Mouse (Mus musculus) ES-E14 (cell line): Measurements from ENCODE around the gene Mcrip1.

ENCODE experiments used
- HCFC1 ChIP-seq: IDR thresholded peaks from 2 replicates; pipeline ENCODE4 v1.6.1; 2012; ENCODE audit warnings: low read length, inconsistent platforms, borderline replicate concordance; ENCODE audit not compliant: insufficient read depth
- ZNF384 ChIP-seq: IDR thresholded peaks from 2 replicates; pipeline ENCODE4 v1.6.1; 2012; ENCODE audit warnings: low read depth, low read length, inconsistent platforms

DNA sequence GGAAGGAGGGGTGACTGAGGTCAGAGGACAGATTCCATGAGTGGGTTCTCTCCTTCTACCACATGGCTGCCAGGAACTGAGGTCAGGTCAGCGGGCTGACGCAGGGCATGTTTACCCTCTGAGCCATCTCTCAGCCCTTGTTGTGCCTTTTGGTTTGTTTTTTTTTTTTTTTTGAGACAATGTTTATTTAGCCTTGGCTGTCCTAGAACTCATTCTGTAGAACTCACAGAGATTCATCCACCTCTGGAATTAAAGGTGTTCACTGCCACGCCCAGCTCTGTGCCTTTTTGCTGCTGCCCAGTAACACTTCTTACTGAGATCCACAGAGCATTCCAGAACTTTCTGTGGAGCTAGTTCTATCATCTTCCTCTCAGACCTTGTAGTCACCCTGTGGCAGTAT is 43.9 kb downstream of the Mcrip1 start:
- TF ChIP-seq HCFC1, result no peak
- no peak for TF ChIP-seq ZNF384
